7 mouse cellular contexts compared by ENCODE assay signal in the genomic region with DNA sequence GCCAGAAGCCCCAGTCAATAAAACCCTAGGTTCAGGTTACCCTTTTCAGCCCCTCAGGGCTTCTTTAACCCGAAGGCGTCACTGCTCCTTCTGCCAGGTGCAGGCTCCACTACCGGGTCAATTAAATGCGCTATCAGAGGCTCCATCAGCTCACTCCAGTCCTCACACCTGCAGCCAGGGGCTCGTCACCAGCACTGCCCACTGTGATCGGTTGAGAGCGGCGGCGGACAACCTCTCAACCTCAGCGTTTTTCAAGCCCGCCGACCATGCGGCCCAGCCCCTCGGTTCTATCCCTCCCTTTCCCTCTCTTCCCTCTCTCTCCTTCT. TPM values are rescaled to one million over a fixed set of nuclear protein-coding genes. Genes with fewer than 3 reads are reported as not detected.
DNase-seq lines count a peak whose midpoint lies in the region; ATAC-seq and TF ChIP-seq lines count a peak whose summit lies in the region.

No protein-coding gene starts in this region.

- no peaks in the 10 kb centered on the region for H3K9me3 ChIP-seq in lung, embryonic 16.5 days (ENCODE audit: control insufficient read depth, low read length)
- no peaks in the 10 kb centered on the region for H3K9me3 ChIP-seq in erythroblast, embryonic 14.5 days (ENCODE audit: control insufficient read depth, low read length)
- H3K9me3 ChIP-seq in limb, embryonic 14.5 days (ENCODE audit: control insufficient read depth, low read length) = no peaks in the 10 kb centered on the region

- no peaks in the 10 kb centered on the region for H3K36me3 ChIP-seq in lung, embryonic 16.5 days (ENCODE audit: control insufficient read depth, insufficient read depth, low read length)
- H3K36me3 ChIP-seq in erythroblast, embryonic 14.5 days (ENCODE audit: control insufficient read depth) = no peaks in the 10 kb centered on the region
- H3K36me3 ChIP-seq in limb, embryonic 14.5 days (ENCODE audit: control insufficient read depth, insufficient read depth, low read length) = no peaks in the 10 kb centered on the region
- no peaks in the 10 kb centered on the region for H3K36me3 ChIP-seq in small intestine, adult 2 months (ENCODE audit: control insufficient read depth, insufficient read depth, low read length)

- H3K4me2 ChIP-seq in lung, embryonic 16.5 days (ENCODE audit: low read depth, low read length) = peak overlapping the region; percentile 98
- peak overlapping the region; percentile 85 for H3K4me2 ChIP-seq in limb, embryonic 14.5 days (replicated peaks; ENCODE audit: low read depth, low read length, severe bottlenecking)

- peak overlapping the region; percentile 77 for H3K4me3 ChIP-seq in lung, embryonic 16.5 days (ENCODE audit: low read length)
- peak overlapping the region; percentile 79 for H3K4me3 ChIP-seq in erythroblast, embryonic 14.5 days (replicated peaks)
- peak overlapping the region; percentile 78 for H3K4me3 ChIP-seq in limb, embryonic 14.5 days (replicated peaks; ENCODE audit: low read length)
- H3K4me3 ChIP-seq in small intestine, adult 2 months (ENCODE audit: low read depth, low read length) = peak overlapping the region; percentile 86

- 1% methylated on average over 14 of the region's 14 CpGs for WGBS in lung, embryonic 16.5 days
- under 1% methylated on average over 14 of the region's 14 CpGs for WGBS in limb, embryonic 14.5 days
- WGBS in small intestine, adult 2 months = 1% methylated on average over 14 of the region's 14 CpGs

- H3K27ac ChIP-seq in lung, embryonic 16.5 days (ENCODE audit: low read length) = no peak overlapping the region
- H3K27ac ChIP-seq in limb, embryonic 14.5 days (replicated peaks; ENCODE audit: low read depth, low read length) = no peak overlapping the region
- 0 out of 2 replicates have a peak overlapping the region, but pooled peaks have one; percentile 41 for H3K27ac ChIP-seq in small intestine, adult 2 months (ENCODE audit: insufficient read depth, low read depth, low read length)

- TF ChIP-seq CTCF in small intestine, adult 2 months (IDR thresholded peaks at IDR 0.05; ENCODE audit: extremely low read depth, insufficient read length, insufficient replicate concordance, low read depth, low read length) = no peak

- no peak for ATAC-seq in lung, embryonic 16.5 days (ENCODE audit: low read depth)
- peak; percentile 67 for ATAC-seq in limb, embryonic 14.5 days (ENCODE audit: low FRiP score, low read depth)

- DNase-seq in lung, postnatal 36 days = no peak
- peak; percentile 12 for DNase-seq in limb, embryonic 14.5 days (ENCODE audit: low spot score)
- no peak for DNase-seq in cerebellum, adult 9-11 months
- no peak for DNase-seq in spleen, postnatal 14 days (ENCODE audit: low spot score in 2 of 2)

- peak overlapping the region; percentile 33; the same call in 1 of the 2 replicates for H3K9ac ChIP-seq in lung, embryonic 16.5 days (ENCODE audit: low read length)
- H3K9ac ChIP-seq in limb, embryonic 14.5 days (ENCODE audit: low read depth, low read length, severe bottlenecking) = peak overlapping the region; percentile 82

- no peak for TF ChIP-seq POLR2A in limb, embryonic 14.5 days (IDR thresholded peaks at IDR 0.05; ENCODE audit: borderline replicate concordance, extremely low read depth, insufficient read depth, insufficient read length)
- no peak for TF ChIP-seq POLR2A in small intestine, adult 2 months (IDR thresholded peaks at IDR 0.05; ENCODE audit: low read depth, low read length)

- H3K4me1 ChIP-seq in lung, embryonic 16.5 days (replicated peaks; ENCODE audit: control insufficient read depth, insufficient read depth, low read length) = peaks cover 8% of the 10 kb centered on the region
- H3K4me1 ChIP-seq in erythroblast, embryonic 14.5 days (ENCODE audit: control insufficient read depth) = peaks cover 44% of the 10 kb centered on the region
- H3K4me1 ChIP-seq in limb, embryonic 14.5 days (ENCODE audit: control insufficient read depth, insufficient read depth, low read length) = peaks cover 12% of the 10 kb centered on the region
- peaks cover 3% of the 10 kb centered on the region for H3K4me1 ChIP-seq in small intestine, adult 2 months (ENCODE audit: control insufficient read depth, insufficient read depth, insufficient read length, low read length)

- H3K27me3 ChIP-seq in lung, embryonic 16.5 days (ENCODE audit: control insufficient read depth, insufficient read depth, low read depth, low read length) = no peaks in the 10 kb centered on the region
- peaks cover 37% of the 10 kb centered on the region for H3K27me3 ChIP-seq in erythroblast, embryonic 14.5 days (ENCODE audit: control insufficient read depth)
- H3K27me3 ChIP-seq in limb, embryonic 14.5 days (ENCODE audit: control insufficient read depth, insufficient read depth, low read length) = no peaks in the 10 kb centered on the region
- H3K27me3 ChIP-seq in small intestine, adult 2 months (ENCODE audit: control insufficient read depth, insufficient read depth, low read length) = no peaks in the 10 kb centered on the region

RNA-seq across cellular contexts. Expression of a gene that starts 0.3 kb away (rescaled TPM):
- polyA plus RNA-seq in lung, embryonic 16.5 days (2015; fragmentation: Nextera tagmentation; extraction: Ambion mirVana) = 7.3 and 8.3 TPM in 2 replicates
- polyA plus RNA-seq in erythroblast, embryonic 14.5 days (2012) = 0.04 and 0.07 TPM in 2 replicates
- 21.0 and 25.0 TPM in 2 replicates for polyA plus RNA-seq in limb, embryonic 14.5 days (2012; rRNA removed)
- polyA plus RNA-seq in limb, embryonic 14.5 days (2014; fragmentation: Nextera tagmentation; extraction: Ambion mirVana) = 13.8 and 14.8 TPM in 2 replicates
- polyA plus RNA-seq in small intestine, adult 2 months (2012; rRNA removed) = 2.1 and 4.0 TPM in 2 replicates

RNA-seq across cellular contexts. Expression of a gene that starts 34.6 kb away (rescaled TPM):
- polyA plus RNA-seq in lung, embryonic 16.5 days (2015; fragmentation: Nextera tagmentation; extraction: Ambion mirVana) = 98.2 and 101 TPM in 2 replicates
- polyA plus RNA-seq in erythroblast, embryonic 14.5 days (2012) = 5.1 and 5.7 TPM in 2 replicates
- 48.4 and 48.9 TPM in 2 replicates for polyA plus RNA-seq in limb, embryonic 14.5 days (2012; rRNA removed)
- polyA plus RNA-seq in limb, embryonic 14.5 days (2014; fragmentation: Nextera tagmentation; extraction: Ambion mirVana) = 118 and 122 TPM in 2 replicates
- 23.9 and 29.7 TPM in 2 replicates for polyA plus RNA-seq in small intestine, adult 2 months (2012; rRNA removed)
